Comparison of ENCODE assay signal across 8 mouse cellular contexts in genomic region chr13:31811542-31812021, GRCm38 (mm10). TPM values are rescaled to one million over a fixed set of nuclear protein-coding genes. Genes with fewer than 3 reads are reported as not detected.
DNase-seq lines count a peak whose midpoint lies in the region; ATAC-seq lines count a peak whose summit lies in the region.

No protein-coding gene starts in this region.

- H3K4me3 ChIP-seq in heart, embryonic 11.5 days (ENCODE audit: low read depth, low read length), result peak overlapping the region; percentile 63
- peak overlapping the region; percentile 39 for H3K4me3 ChIP-seq in hindbrain, embryonic 11.5 days (ENCODE audit: low read depth, low read length)
- peak overlapping the region; percentile 32 for H3K4me3 ChIP-seq in midbrain, embryonic 13.5 days (replicated peaks)

- peaks cover 58% of the 10 kb centered on the region for H3K27me3 ChIP-seq in heart, embryonic 11.5 days (ENCODE audit: control insufficient read depth, insufficient read depth, low read length)
- H3K27me3 ChIP-seq in hindbrain, embryonic 11.5 days (ENCODE audit: control insufficient read depth, insufficient read depth, low read length), result peaks cover 85% of the 10 kb centered on the region
- H3K27me3 ChIP-seq in midbrain, embryonic 13.5 days, result peaks cover 91% of the 10 kb centered on the region

- DNase-seq in heart, adult 11 months, result no peak
- peak; percentile 49 for DNase-seq in adrenal gland, postnatal 10 days
- no peak for DNase-seq in hindbrain, embryonic 11.5 days (ENCODE audit: low spot score)
- no peak for DNase-seq in spleen, postnatal 36 days (ENCODE audit: low spot score in 2 of 2)
- no peak for DNase-seq in layer of hippocampus, postnatal 36 days

- H3K27ac ChIP-seq in heart, embryonic 11.5 days (ENCODE audit: low read depth, low read length), result peak overlapping the region; percentile 76
- peak overlapping the region; percentile 42; the same call in 1 of the 2 replicates for H3K27ac ChIP-seq in hindbrain, embryonic 11.5 days (ENCODE audit: low read depth, low read length)
- H3K27ac ChIP-seq in midbrain, embryonic 13.5 days, result no peak overlapping the region

- no peaks in the 10 kb centered on the region for H3K36me3 ChIP-seq in heart, embryonic 11.5 days (ENCODE audit: control insufficient read depth, insufficient read depth, low read length)
- H3K36me3 ChIP-seq in hindbrain, embryonic 11.5 days (ENCODE audit: control insufficient read depth, insufficient read depth, low read length), result no peaks in the 10 kb centered on the region
- no peaks in the 10 kb centered on the region for H3K36me3 ChIP-seq in midbrain, embryonic 13.5 days

- H3K4me2 ChIP-seq in heart, embryonic 11.5 days, result peak overlapping the region; percentile 78
- peak overlapping the region; percentile 39 for H3K4me2 ChIP-seq in hindbrain, embryonic 11.5 days (replicated peaks; ENCODE audit: low read depth, low read length)
- H3K4me2 ChIP-seq in midbrain, embryonic 13.5 days (replicated peaks), result peak overlapping the region; percentile 43

- no peak for ATAC-seq in heart, embryonic 11.5 days (replicated peaks; ENCODE audit: insufficient number of reproducible peaks, low FRiP score, low TSS enrichment)
- ATAC-seq in hindbrain, embryonic 11.5 days (ENCODE audit: low FRiP score), result no peak
- ATAC-seq in midbrain, embryonic 13.5 days, result no peak
- ATAC-seq in megakaryocyte, adult 5-6 weeks (ENCODE audit: poor library complexity, severe bottlenecking), result no peak

- H3K9me3 ChIP-seq in heart, embryonic 11.5 days (replicated peaks; ENCODE audit: control insufficient read depth, low read length), result no peaks in the 10 kb centered on the region
- no peaks in the 10 kb centered on the region for H3K9me3 ChIP-seq in hindbrain, embryonic 11.5 days (ENCODE audit: control insufficient read depth, low read length)
- H3K9me3 ChIP-seq in midbrain, embryonic 13.5 days, result no peaks in the 10 kb centered on the region

- peaks cover 26% of the 10 kb centered on the region for H3K4me1 ChIP-seq in heart, embryonic 11.5 days (ENCODE audit: control insufficient read depth, insufficient read depth, low read length)
- 0 out of 2 replicates have a peak, but pooled peaks cover 8% of the 10 kb centered on the region for H3K4me1 ChIP-seq in hindbrain, embryonic 11.5 days (replicated peaks; ENCODE audit: control insufficient read depth, insufficient read depth, low read length)
- peaks cover 31% of the 10 kb centered on the region for H3K4me1 ChIP-seq in midbrain, embryonic 13.5 days (replicated peaks)

- peak overlapping the region; percentile 89 for H3K9ac ChIP-seq in heart, embryonic 11.5 days (ENCODE audit: low read depth, low read length)
- H3K9ac ChIP-seq in hindbrain, embryonic 11.5 days (ENCODE audit: low read depth, low read length), result peak overlapping the region; percentile 50
- peak overlapping the region; percentile 39; the same call in 1 of the 2 replicates for H3K9ac ChIP-seq in midbrain, embryonic 13.5 days (replicated peaks)

- WGBS in heart, embryonic 11.5 days (ENCODE audit: insufficient replicate concordance), result 10% methylated on average over 44 of the region's 44 CpGs
- 3% methylated on average over 39 of the region's 44 CpGs for WGBS in hindbrain, embryonic 11.5 days
- 4% methylated on average over 41 of the region's 44 CpGs for WGBS in midbrain, embryonic 13.5 days

RNA-seq across cellular contexts. Expression of gene Foxc1, which starts 5.1 kb away (rescaled TPM):
- 4.0 and 4.2 TPM in 2 replicates for polyA plus RNA-seq in heart, embryonic 11.5 days (2014; fragmentation: Nextera tagmentation; extraction: Ambion mirVana)
- 1 to 10 TPM; 6.7 to 6.9 TPM for total RNA-seq in adrenal gland, postnatal 10 days (2021)
- 5.6 and 6.1 TPM in 2 replicates for polyA plus RNA-seq in hindbrain, embryonic 11.5 days (2014; fragmentation: Nextera tagmentation; extraction: Ambion mirVana)
- polyA plus RNA-seq in midbrain, embryonic 13.5 days (2015; fragmentation: Nextera tagmentation; extraction: Ambion mirVana), result 0.97 and 1.0 TPM in 2 replicates
- total RNA-seq in layer of hippocampus, postnatal 36 days (2021), result 1 to 10 TPM; 3.3 to 4.6 TPM
- total RNA-seq in megakaryocyte, adult 5-6 weeks (2015), result 0.18 and 0.30 TPM in 2 replicates
- 0.07 and 0.28 TPM in 2 replicates for total RNA-seq in megakaryocyte, adult 5-6 weeks (2017)

Comparison
In these comparisons a context has a peak if more than half of its experiments do, and no peak if none do; other contexts are left out.
1. H3K9ac ChIP-seq: peak in every context shown above with its lines; median percentile 89 in heart, embryonic 11.5 days; 50 in hindbrain, embryonic 11.5 days; 39 in midbrain, embryonic 13.5 days.